ENCODE assay signal across 8 mouse cellular contexts in genomic region chr11:102556031-102556715, GRCm38 (mm10). TPM values are rescaled to one million over a fixed set of nuclear protein-coding genes. Genes with fewer than 3 reads are reported as not detected.
A peak's percentile ranks its signal among the peaks of the same experiment; 100 is the strongest.
DNase-seq lines count a peak whose midpoint lies in the region; ATAC-seq and TF ChIP-seq lines count a peak whose summit lies in the region.

Gene Gpatch8, minus strand, starts transcription at chr11:102556392.

- peaks cover 14% of the 10 kb centered on the region for H3K4me1 ChIP-seq in embryonic facial prominence, embryonic 14.5 days (ENCODE audit: control insufficient read depth, insufficient read depth, low read length)
- H3K4me1 ChIP-seq in heart, adult 2 months (ENCODE audit: control insufficient read depth, insufficient read depth, low read length), result peaks cover 6% of the 10 kb centered on the region
- H3K4me1 ChIP-seq in limb, embryonic 13.5 days, result peaks cover 19% of the 10 kb centered on the region
- H3K4me1 ChIP-seq in midbrain, embryonic 16.5 days (ENCODE audit: control insufficient read depth, insufficient read depth, low read length), result peaks cover 28% of the 10 kb centered on the region

- peak; percentile 98 for DNase-seq in 3T3-L1 (ENCODE audit: low read depth, low spot score)
- peak; percentile 94 for DNase-seq in adrenal gland, postnatal 4 days (ENCODE audit: low spot score in 2 of 2)
- peak; percentile 99 for DNase-seq in embryonic facial prominence, embryonic 14.5 days (ENCODE audit: low spot score)
- peak; percentile 95 to 97 for DNase-seq in heart, adult 2 months
- DNase-seq in kidney, adult 8-10 months, result peak; percentile 96 to 97
- DNase-seq in spleen, postnatal 10 days (ENCODE audit: low spot score in 2 of 2), result peak; percentile 90 to 94

- H3K36me3 ChIP-seq in embryonic facial prominence, embryonic 14.5 days (ENCODE audit: control insufficient read depth, insufficient read depth, low read length), result 0 out of 2 replicates have a peak, but pooled peaks cover 4% of the 10 kb centered on the region
- peaks cover 12% of the 10 kb centered on the region for H3K36me3 ChIP-seq in heart, adult 2 months (ENCODE audit: control insufficient read depth, insufficient read depth, low read length)
- no peaks in the 10 kb centered on the region for H3K36me3 ChIP-seq in limb, embryonic 13.5 days
- no peaks in the 10 kb centered on the region for H3K36me3 ChIP-seq in midbrain, embryonic 16.5 days (ENCODE audit: control insufficient read depth, insufficient read depth, low read length)

- H3K27ac ChIP-seq in embryonic facial prominence, embryonic 14.5 days (replicated peaks; ENCODE audit: low read depth, low read length), result peak within 1 kb of the TSS; percentile 96
- H3K27ac ChIP-seq in heart, adult 2 months, result peak within 1 kb of the TSS; percentile 96
- peak within 1 kb of the TSS; percentile 92 for H3K27ac ChIP-seq in limb, embryonic 13.5 days
- H3K27ac ChIP-seq in midbrain, embryonic 16.5 days (ENCODE audit: low read length), result peak within 1 kb of the TSS; percentile 96

- H3K9ac ChIP-seq in embryonic facial prominence, embryonic 14.5 days (ENCODE audit: low read depth, low read length), result peak within 1 kb of the TSS; percentile 96
- H3K9ac ChIP-seq in heart, adult 2 months (ENCODE audit: low read depth, low read length), result peak within 1 kb of the TSS; percentile 94
- H3K9ac ChIP-seq in limb, embryonic 13.5 days, result peak within 1 kb of the TSS; percentile 97
- peak within 1 kb of the TSS; percentile 84 for H3K9ac ChIP-seq in midbrain, embryonic 16.5 days (ENCODE audit: low read depth, low read length)

- peak; percentile 25; the same call in 1 of the 2 replicates for TF ChIP-seq CTCF in heart, adult 2 months (IDR thresholded peaks at IDR 0.05)

- H3K4me3 ChIP-seq in embryonic facial prominence, embryonic 14.5 days (ENCODE audit: low read depth, low read length), result peak within 1 kb of the TSS; percentile 100
- H3K4me3 ChIP-seq in heart, adult 2 months, result peak within 1 kb of the TSS; percentile 65
- peak within 1 kb of the TSS; percentile 81 for H3K4me3 ChIP-seq in limb, embryonic 13.5 days
- H3K4me3 ChIP-seq in midbrain, embryonic 16.5 days (ENCODE audit: low read depth, low read length), result peak within 1 kb of the TSS; percentile 61

- no peaks in the 10 kb centered on the region for H3K27me3 ChIP-seq in embryonic facial prominence, embryonic 14.5 days (replicated peaks; ENCODE audit: control insufficient read depth, insufficient read depth, low read length)
- H3K27me3 ChIP-seq in heart, adult 2 months (ENCODE audit: control insufficient read depth, insufficient read depth, low read length), result no peaks in the 10 kb centered on the region
- no peaks in the 10 kb centered on the region for H3K27me3 ChIP-seq in limb, embryonic 13.5 days
- H3K27me3 ChIP-seq in midbrain, embryonic 16.5 days (ENCODE audit: control insufficient read depth, insufficient read depth, low read depth, low read length), result no peaks in the 10 kb centered on the region

- H3K4me2 ChIP-seq in embryonic facial prominence, embryonic 14.5 days (ENCODE audit: low read depth, low read length), result peak within 1 kb of the TSS; percentile 86
- H3K4me2 ChIP-seq in limb, embryonic 13.5 days (replicated peaks), result peak within 1 kb of the TSS; percentile 74
- H3K4me2 ChIP-seq in midbrain, embryonic 16.5 days (ENCODE audit: low read length), result peak within 1 kb of the TSS; percentile 91

- under 1% methylated on average over 29 of the region's 55 CpGs for WGBS in embryonic facial prominence, embryonic 14.5 days
- under 1% methylated on average over 50 of the region's 55 CpGs for WGBS in heart, adult 2 months
- under 1% methylated on average over 45 of the region's 55 CpGs for WGBS in limb, embryonic 13.5 days
- under 1% methylated on average over 38 of the region's 55 CpGs for WGBS in midbrain, embryonic 16.5 days

- H3K9me3 ChIP-seq in embryonic facial prominence, embryonic 14.5 days (ENCODE audit: control insufficient read depth, low read length), result no peaks in the 10 kb centered on the region
- no peaks in the 10 kb centered on the region for H3K9me3 ChIP-seq in limb, embryonic 13.5 days
- H3K9me3 ChIP-seq in midbrain, embryonic 16.5 days (replicated peaks; ENCODE audit: control insufficient read depth, low read length, poor library complexity, severe bottlenecking), result no peaks in the 10 kb centered on the region

- TF ChIP-seq POLR2A in heart, adult 2 months (IDR thresholded peaks at IDR 0.05; ENCODE audit: insufficient read depth, low read depth, low read length), result peak; percentile 77

- peak; percentile 97 for ATAC-seq in embryonic facial prominence, embryonic 14.5 days (ENCODE audit: low read depth)
- ATAC-seq in limb, embryonic 13.5 days (ENCODE audit: low FRiP score, low read depth), result peak; percentile 98
- ATAC-seq in midbrain, embryonic 16.5 days, result peak; percentile 95

- peak; percentile 72; the same call in 1 of the 2 replicates for TF ChIP-seq EP300 in heart, adult 2 months (IDR thresholded peaks at IDR 0.05; ENCODE audit: insufficient read depth, low read depth, low read length)

- intact Hi-C loops in heart, adult 2 months (cut with DNase I), result loop anchor here (1.0 to 5.0 kb wide), 3 partner anchors 48 to 264 kb away; partner anchors contain the start of gene Fzd2

- peaks cover 3% of the 10 kb centered on the region; the same call in 1 of the 2 replicates for H3K79me2 ChIP-seq in heart, adult 2 months (replicated peaks; ENCODE audit: control insufficient read depth, insufficient read depth, low read length)

RNA-seq across cellular contexts. Expression of gene Gpatch8, which starts in this region (rescaled TPM):
- 10 to 100 TPM; 41.5 to 45.8 TPM for total RNA-seq in adrenal gland, postnatal 4 days (2021)
- 36.1 and 41.2 TPM in 2 replicates for polyA plus RNA-seq in embryonic facial prominence, embryonic 14.5 days (2014; fragmentation: Nextera tagmentation; extraction: Ambion mirVana)
- 10 to 100 TPM; 14.8 to 18.0 TPM for total RNA-seq in heart, adult 2 months (2021)
- polyA plus RNA-seq in heart, adult 2 months (2012; rRNA removed), result 11.7 and 16.8 TPM in 2 replicates
- 80.0 and 81.0 TPM in 2 replicates for polyA plus RNA-seq in limb, embryonic 13.5 days (2015; fragmentation: Nextera tagmentation; extraction: Ambion mirVana)
- polyA plus RNA-seq in midbrain, embryonic 16.5 days (2015; fragmentation: Nextera tagmentation; extraction: Ambion mirVana), result 64.1 and 64.5 TPM in 2 replicates

Comparison
In these comparisons a context has a peak if more than half of its experiments do, and no peak if none do; other contexts are left out.
1. Peak in every context shown above with its lines: DNase-seq, ATAC-seq, H3K4me3 ChIP-seq and H3K27ac ChIP-seq.